Mouse (Mus musculus) kidney, embryonic 14.5 days (tissue): ENCODE data around the gene Rsph6a. TPM values are rescaled to one million over a fixed set of nuclear protein-coding genes. Genes with fewer than 3 reads are reported as not detected.

Experiments used
- ATAC-seq: fragments of 200-750 bp; cut with Nextera tagmentation; 2 replicates; pipeline ENCODE4 v1.8.0; 2017; ENCODE audit warnings: moderate number of reproducible peaks, mild to moderate bottlenecking, moderate TSS enrichment, moderate library complexity; ENCODE audit not compliant: low FRiP score, low TSS enrichment
- H3K27ac ChIP-seq: fragments of 300-500 bp; sonication (generic); 2 replicates; pipeline ENCODE4 v1.5.1; 2014; ENCODE audit warnings: low read depth, mild to moderate bottlenecking, low read length, moderate library complexity, mixed read lengths
- H3K27me3 ChIP-seq: fragments of 300-500 bp; sonication (generic); 2 replicates; pipeline ENCODE4 v1.6.1; 2014; ENCODE audit warnings: mild to moderate bottlenecking, low read length; ENCODE audit not compliant: control insufficient read depth, insufficient read depth
- H3K36me3 ChIP-seq: fragments of 300-500 bp; sonication (generic); 2 replicates; pipeline ENCODE4 v1.6.1; 2014; ENCODE audit warnings: low read length, mixed read lengths; ENCODE audit not compliant: control insufficient read depth, insufficient read depth
- H3K4me1 ChIP-seq: fragments of 300-500 bp; sonication (generic); 2 replicates; pipeline ENCODE4 v1.6.1; 2014; ENCODE audit warnings: low read length, mixed read lengths; ENCODE audit not compliant: control insufficient read depth, insufficient read depth
- H3K4me2 ChIP-seq: fragments of 300-500 bp; sonication (generic); replicated peaks from 2 replicates; pipeline ENCODE4 v1.6.1; 2014; ENCODE audit warnings: low read depth, mild to moderate bottlenecking, low read length
- H3K4me3 ChIP-seq: fragments of 300-500 bp; sonication (generic); 2 replicates; pipeline ENCODE4 v1.5.1; 2014; ENCODE audit warnings: mild to moderate bottlenecking, low read length
- H3K9ac ChIP-seq: fragments of 300-500 bp; sonication (generic); 2 replicates; pipeline ENCODE4 v1.6.1; 2014; ENCODE audit warnings: low read depth, mild to moderate bottlenecking, low read length, moderate library complexity
- H3K9me3 ChIP-seq: fragments of 300-500 bp; sonication (generic); 2 replicates; pipeline ENCODE4 v1.6.1; 2016; ENCODE audit warnings: low read length; ENCODE audit not compliant: control insufficient read depth
- WGBS: fragments of 180-500 bp; shearing (Covaris S2); extraction: QIAGEN DNeasy Blood & Tissue Kit; methylation state at CpG from one replicate; pipeline ENCODE4 v1.1.7; 2014; 5-methylcytosine and 5-hydroxymethylcytosine counted together
- polyA plus RNA-seq: library from polyadenylated mRNA; unstranded; fragments of >200 nt; fragmentation: Nextera tagmentation; extraction: Ambion mirVana; gene quantifications from 2 replicates; pipeline ENCODE4 v1.2.1, GENCODE M21; 2014

The Rsph6a gene
- polyA plus RNA-seq: not detected in 2 replicates

GRCm38 (mm10) chr7:19054047-19054776, at the start of gene Rsph6a:
Rsph6a (plus strand) TSS chr7:19054690.
- Histone ChIP-seq H3K4me2 (peak within 1 kb of the TSS; percentile 4; the same call in 1 of the 2 replicates), H3K36me3 (peaks cover 37% of the 10 kb centered on the region), H3K27ac (no peak within 1 kb of the TSS), H3K9me3 (no peaks in the 10 kb centered on the region), H3K9ac (0 out of 2 replicates have a peak within 1 kb of the TSS, but pooled peaks have one; percentile 2), H3K4me1 (no peaks in the 10 kb centered on the region), H3K27me3 (no peaks in the 10 kb centered on the region), H3K4me3 (no peak within 1 kb of the TSS)
- 35% methylated on average over 33 of the region's 33 CpGs for WGBS
- ATAC-seq: peak; percentile 69

GRCm38 (mm10) chr7:19005417-19006121, 48.9 kb upstream of the Rsph6a start:
- Histone ChIP-seq H3K4me1 (peaks cover 46% of the 10 kb centered on the region), H3K4me2 (peak overlapping the region; percentile 98), H3K4me3 (peak overlapping the region; percentile 90), H3K36me3 (peaks cover 24% of the 10 kb centered on the region), H3K9ac (peak overlapping the region; percentile 93), H3K27me3 (no peaks in the 10 kb centered on the region), H3K9me3 (no peaks in the 10 kb centered on the region), H3K27ac (no peak overlapping the region)
- ATAC-seq: no peak
- 87% methylated on average over 34 of the region's 34 CpGs for WGBS

GRCm38 (mm10) chr7:19006476-19006875, 48.0 kb upstream of the Rsph6a start:
- peaks cover 43% of the 10 kb centered on the region for H3K4me1 ChIP-seq
- peaks cover 24% of the 10 kb centered on the region for H3K36me3 ChIP-seq
- peak overlapping the region; percentile 90; the same call in 1 of the 2 replicates for H3K4me3 ChIP-seq

GRCm38 (mm10) chr7:19007026-19007977, 47.2 kb upstream of the Rsph6a start:
- H3K27ac ChIP-seq: peak overlapping the region; percentile 73

More at GRCm38 (mm10) chr7:19006476-19006875, 48.0 kb upstream of the Rsph6a start:
- Histone ChIP-seq H3K9me3 (no peaks in the 10 kb centered on the region), H3K27ac (no peak overlapping the region; the same call in 1 of the 2 replicates), H3K9ac (no peak overlapping the region), H3K27me3 (no peaks in the 10 kb centered on the region), H3K4me2 (peak overlapping the region; percentile 98)
- 8% methylated on average over 12 of the region's 12 CpGs for WGBS
- no peak for ATAC-seq

DNA sequence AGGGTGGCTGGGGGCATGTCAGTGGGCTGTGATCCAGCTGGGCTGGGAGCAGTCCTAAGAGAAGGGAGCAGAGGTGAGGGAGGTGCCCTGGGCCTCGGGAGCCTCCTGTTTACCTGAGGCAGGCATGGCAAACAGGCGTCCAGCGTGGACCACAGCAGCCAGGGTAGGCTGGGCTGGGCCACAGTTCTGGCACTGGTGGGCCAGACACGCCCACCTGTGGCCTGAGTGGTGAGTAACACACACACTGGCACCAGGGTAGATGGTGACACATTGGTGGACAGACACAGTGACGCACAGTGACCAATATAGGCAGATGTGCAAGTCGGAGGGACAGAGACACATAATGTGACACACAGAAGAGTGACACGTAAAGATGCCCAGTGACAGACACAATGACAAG, 43.9 kb upstream of the Rsph6a start:
- Histone ChIP-seq H3K9ac (no peak overlapping the region), H3K36me3 (peaks cover 18% of the 10 kb centered on the region), H3K4me1 (peaks cover 40% of the 10 kb centered on the region), H3K27me3 (no peaks in the 10 kb centered on the region), H3K4me2 (no peak overlapping the region), H3K27ac (no peak overlapping the region), H3K9me3 (no peaks in the 10 kb centered on the region), H3K4me3 (no peak overlapping the region)
- no peak for ATAC-seq
- 78% methylated on average over 7 of the region's 7 CpGs for WGBS

More at GRCm38 (mm10) chr7:19007026-19007977, 47.2 kb upstream of the Rsph6a start:
- peaks cover 24% of the 10 kb centered on the region for H3K36me3 ChIP-seq
- peak overlapping the region; percentile 34; the same call in 1 of the 2 replicates for H3K9ac ChIP-seq
- H3K9me3 ChIP-seq: no peaks in the 10 kb centered on the region
- H3K4me3 ChIP-seq: no peak overlapping the region
- H3K4me1 ChIP-seq: peaks cover 46% of the 10 kb centered on the region
- no peak for ATAC-seq
- WGBS: 55% methylated on average over 13 of the region's 13 CpGs
- H3K4me2 ChIP-seq: peak overlapping the region; percentile 34
- no peaks in the 10 kb centered on the region for H3K27me3 ChIP-seq

- Histone ChIP-seq H3K4me1 (peaks cover 26% of the 10 kb centered on the region), H3K4me2 (peak overlapping the region; percentile 70), H3K27ac (peak overlapping the region; percentile 74), H3K9ac (peak overlapping the region; percentile 78), H3K4me3 (peak overlapping the region; percentile 40), H3K27me3 (no peaks in the 10 kb centered on the region), H3K9me3 (no peaks in the 10 kb centered on the region), H3K36me3 (peaks cover 6% of the 10 kb centered on the region)
- WGBS: 3% methylated on average over 29 of the region's 31 CpGs
- ATAC-seq: peak; percentile 37; the same call in 1 of the 2 replicates
Measured at GRCm38 (mm10) chr7:19012025-19012621, 42.4 kb upstream of the Rsph6a start.

DNA sequence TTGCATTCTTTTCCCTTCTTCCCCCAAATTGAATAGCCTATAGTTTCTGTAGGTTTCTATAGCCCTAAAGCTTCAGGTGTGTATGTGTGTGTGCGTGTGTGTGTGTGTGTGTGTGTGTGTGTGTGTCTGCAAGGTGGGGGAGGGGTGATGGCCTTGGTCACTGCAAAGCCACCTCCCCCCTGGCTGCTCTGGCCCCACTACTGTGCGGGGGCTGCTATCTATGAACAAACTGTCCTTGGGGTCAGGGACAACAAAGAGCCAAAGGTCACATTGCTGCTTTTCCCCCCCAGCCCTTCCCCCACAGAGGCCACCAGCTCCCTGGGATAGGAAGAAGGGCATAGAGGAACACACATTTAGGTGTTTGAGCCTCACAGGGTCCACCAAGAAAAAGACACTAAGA, 41.6 kb upstream of the Rsph6a start:
- Histone ChIP-seq H3K27ac (no peak overlapping the region), H3K36me3 (no peaks in the 10 kb centered on the region), H3K4me1 (peaks cover 18% of the 10 kb centered on the region), H3K9ac (no peak overlapping the region), H3K4me2 (0 out of 2 replicates have a peak overlapping the region, but pooled peaks have one; percentile 70), H3K4me3 (peak overlapping the region; percentile 40; the same call in 1 of the 2 replicates), H3K27me3 (no peaks in the 10 kb centered on the region), H3K9me3 (no peaks in the 10 kb centered on the region)
- 34% methylated on average over 2 of the region's 2 CpGs for WGBS
- no peak for ATAC-seq

DNA sequence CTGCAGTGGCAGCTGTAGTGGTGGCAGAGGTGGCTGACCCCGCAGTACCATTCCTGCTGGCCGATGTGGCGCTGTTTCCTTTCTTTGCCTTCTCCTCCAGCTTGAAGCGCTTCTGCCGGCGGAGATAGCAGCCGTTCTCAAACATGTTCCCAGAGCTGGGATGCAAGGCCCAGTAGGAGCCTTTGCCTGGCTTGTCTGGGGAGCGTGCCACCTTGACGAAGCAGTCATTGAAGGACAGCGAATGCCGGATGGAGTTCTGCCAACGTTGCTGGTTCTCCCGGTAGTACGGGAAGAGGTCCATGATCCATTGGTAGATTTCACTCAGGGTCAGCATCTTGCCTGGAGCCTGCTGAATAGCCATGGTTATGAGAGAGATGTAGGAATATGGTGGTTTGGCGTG, 40.0 kb upstream of the Rsph6a start:
- no peak overlapping the region for H3K4me3 ChIP-seq
- peaks cover 14% of the 10 kb centered on the region for H3K4me1 ChIP-seq
- H3K9ac ChIP-seq: no peak overlapping the region
- H3K9me3 ChIP-seq: no peaks in the 10 kb centered on the region
- H3K27ac ChIP-seq: no peak overlapping the region
- H3K36me3 ChIP-seq: no peaks in the 10 kb centered on the region
- no peaks in the 10 kb centered on the region for H3K27me3 ChIP-seq
- no peak overlapping the region for H3K4me2 ChIP-seq
- no peak for ATAC-seq
- 70% methylated on average over 15 of the region's 15 CpGs for WGBS
